Mouse (Mus musculus): ENCODE measurements at regions not wholly inside any gene's neighbourhood (a gene's known extent, or its start where the extent isn't known, plus 50 kb on each side); places are given as distances from the start of the nearest gene placed in this dataset.

DNA sequence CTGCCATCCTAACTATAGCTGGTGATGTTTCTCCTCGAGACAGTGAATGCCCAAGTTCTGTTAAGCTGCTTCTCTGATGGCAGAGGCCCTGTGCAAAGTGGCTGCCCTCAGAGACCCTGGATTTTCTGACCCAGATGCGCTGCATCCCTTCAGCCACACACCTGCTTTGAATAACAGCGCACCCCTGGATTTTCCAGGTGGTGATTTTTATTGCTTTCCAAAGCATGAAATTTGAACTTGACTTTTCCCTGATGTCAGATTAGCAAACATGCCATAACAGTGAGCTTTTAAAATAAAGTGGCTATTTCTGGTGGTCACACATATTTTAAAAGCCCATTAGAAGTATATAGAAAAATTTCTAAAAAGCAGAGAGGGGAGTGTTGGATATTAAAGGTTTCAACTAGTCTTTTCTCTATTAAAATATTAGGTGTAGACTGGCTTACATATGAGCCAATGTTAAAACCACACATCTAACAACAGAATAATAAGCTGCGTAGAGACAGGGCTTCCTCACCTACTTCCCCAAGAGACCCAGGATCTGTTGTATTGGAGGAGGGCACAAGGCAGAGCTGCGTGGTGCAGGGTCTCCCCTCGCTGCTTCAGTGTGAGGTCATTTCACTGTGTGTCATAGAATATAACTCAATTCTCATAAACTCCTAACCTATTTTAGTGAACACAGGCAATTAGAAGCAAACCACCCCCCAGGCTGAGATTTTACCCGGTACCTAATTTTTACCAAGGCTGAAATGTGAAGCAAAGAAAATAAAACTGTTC lies 280.3 kb downstream of the Ccdc91 start:
- dilution Hi-C loops (cut with MboI; ENCODE audit: extremely low pct_ligation_motif_present, extremely low pct_unique_long_range_greater_than_20kb, low sequenced_read_pairs): no loop called here

DNA sequence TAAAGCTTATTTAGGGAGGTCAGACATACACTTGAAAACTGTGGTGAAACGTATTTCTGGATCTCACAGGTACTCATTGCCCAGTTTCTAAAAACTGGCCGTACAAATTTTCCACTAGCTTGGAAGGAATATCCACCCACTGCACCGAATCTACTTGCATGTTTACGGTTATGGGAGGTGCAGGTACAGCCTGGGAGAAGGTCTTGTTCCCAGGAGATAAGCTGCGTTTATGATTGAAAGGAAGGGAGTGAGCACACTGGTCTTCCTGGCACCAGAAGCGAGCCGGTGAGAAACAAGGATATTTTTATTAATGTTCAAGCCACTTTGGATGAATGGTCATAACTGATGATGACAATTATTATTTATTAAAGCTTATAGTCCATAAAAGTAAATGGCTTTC lies 283.9 kb downstream of the Ccdc91 start:
- no peaks in the 10 kb centered on the region for H3K9me3 ChIP-seq (replicated peaks; ENCODE audit: low read length)
- H3K79me2 ChIP-seq (replicated peaks; ENCODE audit: control insufficient read depth, extremely low read depth, insufficient read depth, poor library complexity, severe bottlenecking): no peaks in the 10 kb centered on the region
- dilution Hi-C loops (cut with MboI; ENCODE audit: extremely low pct_ligation_motif_present, extremely low pct_unique_long_range_greater_than_20kb, low sequenced_read_pairs): no loop called here
- no peak overlapping the region for H3K4me3 ChIP-seq (replicated peaks in 1 of 3; ENCODE audit: low read depth in 2 of 3, low read length in 2 of 3, poor library complexity in 1 of 3)
- H3K27me3 ChIP-seq (replicated peaks): no peaks in the 10 kb centered on the region
- H3K4me1 ChIP-seq (ENCODE audit: control insufficient read depth in 1 of 2, insufficient read depth in 2 of 2): 0 out of 4 replicates have a peak, but pooled peaks cover 0 to 3% of the 10 kb centered on the region in 2 experiments
- H3K9ac ChIP-seq (ENCODE audit: insufficient read depth, low read depth): no peak overlapping the region
- no peak for DNase-seq (ENCODE audit: extremely low read depth)
- no peak overlapping the region for H3K4me2 ChIP-seq (ENCODE audit: insufficient read depth, low read depth, poor library complexity, severe bottlenecking)
- H3K36me3 ChIP-seq (replicated peaks in 1 of 2; ENCODE audit: control insufficient read depth in 1 of 2, insufficient read depth in 1 of 2, low read length in 1 of 2): no peaks in the 10 kb centered on the region
- TF ChIP-seq HCFC1 (IDR thresholded peaks at IDR 0.05; ENCODE audit: low read depth, low read length) (no peak), POLR2A (IDR thresholded peaks at IDR 0.05; ENCODE audit: low read depth, low read length) (no peak), CHD1 (IDR thresholded peaks at IDR 0.05; ENCODE audit: low read depth, low read length) (no peak), ZMIZ1 (IDR thresholded peaks at IDR 0.05; ENCODE audit: low read depth, low read length) (no peak), MEF2A (IDR thresholded peaks at IDR 0.05; ENCODE audit: borderline replicate concordance, low read depth, low read length) (no peak), NELFE (IDR thresholded peaks at IDR 0.05; ENCODE audit: low read depth, low read length) (no peak), USF1 (IDR thresholded peaks at IDR 0.05; ENCODE audit: low read depth, low read length) (no peak), MAX (IDR thresholded peaks at IDR 0.05; ENCODE audit: low read length) (no peak), POLR2AphosphoS2 (IDR thresholded peaks at IDR 0.05; ENCODE audit: low read depth, low read length) (no peak)
- in situ Hi-C loops (cut with MboI; ENCODE audit: low pct_ligation_motif_present, low pct_unique_long_range_greater_than_20kb, low sequenced_read_pairs): no loop called here
- no peak overlapping the region for H3K27ac ChIP-seq (ENCODE audit: insufficient read depth, low read depth)

More for the DNA sequence above, 280.3 kb downstream of the Ccdc91 start:
- no peak overlapping the region for H3K4me2 ChIP-seq (ENCODE audit: insufficient read depth, low read depth, poor library complexity, severe bottlenecking)
- no peaks in the 10 kb centered on the region for H3K79me2 ChIP-seq (replicated peaks; ENCODE audit: control insufficient read depth, extremely low read depth, insufficient read depth, poor library complexity, severe bottlenecking)
- no peaks in the 10 kb centered on the region for H3K36me3 ChIP-seq (replicated peaks in 1 of 2; ENCODE audit: control insufficient read depth in 1 of 2, insufficient read depth in 1 of 2, low read length in 1 of 2)
- H3K27ac ChIP-seq (ENCODE audit: insufficient read depth, low read depth): no peak overlapping the region
- H3K9me3 ChIP-seq (replicated peaks; ENCODE audit: low read length): no peaks in the 10 kb centered on the region
- DNase-seq (ENCODE audit: extremely low read depth): no peak
- H3K27me3 ChIP-seq (replicated peaks): no peaks in the 10 kb centered on the region
- 0 out of 4 replicates have a peak, but pooled peaks cover 0 to 3% of the 10 kb centered on the region in 2 experiments for H3K4me1 ChIP-seq (ENCODE audit: control insufficient read depth in 1 of 2, insufficient read depth in 2 of 2)
- no peak overlapping the region for H3K4me3 ChIP-seq (replicated peaks in 1 of 3; ENCODE audit: low read depth in 2 of 3, low read length in 2 of 3, poor library complexity in 1 of 3)
- H3K9ac ChIP-seq (ENCODE audit: insufficient read depth, low read depth): no peak overlapping the region
- TF ChIP-seq MAZ (IDR thresholded peaks at IDR 0.05; ENCODE audit: low read depth, low read length) (no peak), E2F4 (IDR thresholded peaks at IDR 0.05; ENCODE audit: insufficient replicate concordance, low read depth, low read length) (no peak), TCF12 (IDR thresholded peaks at IDR 0.05; ENCODE audit: low read depth, low read length) (no peak)
- in situ Hi-C loops (cut with MboI; ENCODE audit: low pct_ligation_motif_present, low pct_unique_long_range_greater_than_20kb, low sequenced_read_pairs): no loop called here

- Histone ChIP-seq H3K4me3 (replicated peaks in 1 of 3; ENCODE audit: low read depth in 2 of 3, low read length in 2 of 3, poor library complexity in 1 of 3) (no peak overlapping the region), H3K36me3 (replicated peaks in 1 of 2; ENCODE audit: control insufficient read depth in 1 of 2, insufficient read depth in 1 of 2, low read length in 1 of 2) (no peaks in the 10 kb centered on the region), H3K9ac (ENCODE audit: insufficient read depth, low read depth) (no peak overlapping the region), H3K4me2 (ENCODE audit: insufficient read depth, low read depth, poor library complexity, severe bottlenecking) (no peak overlapping the region), H3K27ac (ENCODE audit: insufficient read depth, low read depth) (no peak overlapping the region), H3K9me3 (replicated peaks; ENCODE audit: low read length) (no peaks in the 10 kb centered on the region), H3K4me1 (ENCODE audit: control insufficient read depth in 1 of 2, insufficient read depth in 2 of 2) (no peaks in the 10 kb centered on the region), H3K27me3 (replicated peaks) (no peaks in the 10 kb centered on the region), H3K79me2 (replicated peaks; ENCODE audit: control insufficient read depth, extremely low read depth, insufficient read depth, poor library complexity, severe bottlenecking) (no peaks in the 10 kb centered on the region)
- dilution Hi-C loops (cut with MboI; ENCODE audit: extremely low pct_ligation_motif_present, extremely low pct_unique_long_range_greater_than_20kb, low sequenced_read_pairs) (no loop called here), in situ Hi-C loops (cut with MboI; ENCODE audit: low pct_ligation_motif_present, low pct_unique_long_range_greater_than_20kb, low sequenced_read_pairs) (no loop called here)
- DNase-seq (ENCODE audit: extremely low read depth): no peak
- TF ChIP-seq SIN3A (IDR thresholded peaks at IDR 0.05; ENCODE audit: low read length): no peak
- no peak for TF ChIP-seq ELF1 (IDR thresholded peaks at IDR 0.05; ENCODE audit: low read depth, low read length)
- TF ChIP-seq JUN (IDR thresholded peaks at IDR 0.05; ENCODE audit: insufficient read depth, low read depth, low read length): no peak
- TF ChIP-seq PAX5 (IDR thresholded peaks at IDR 0.05; ENCODE audit: low read length): no peak
- TF ChIP-seq TBP (conservative IDR thresholded peaks at IDR 0.05; ENCODE audit: low read depth, low read length): no peak
- TF ChIP-seq MAFK (IDR thresholded peaks at IDR 0.05; ENCODE audit: insufficient replicate concordance, low read length): no peak
- no peak for TF ChIP-seq RAD21 (IDR thresholded peaks at IDR 0.05; ENCODE audit: low read depth, low read length)
- no peak for TF ChIP-seq NELFE (IDR thresholded peaks at IDR 0.05; ENCODE audit: low read depth, low read length)
- TF ChIP-seq ZKSCAN1 (IDR thresholded peaks at IDR 0.05; ENCODE audit: borderline replicate concordance, low read depth, low read length): no peak
- no peak for TF ChIP-seq POLR2A (IDR thresholded peaks at IDR 0.05; ENCODE audit: low read depth, low read length)
- TF ChIP-seq JUND (conservative IDR thresholded peaks at IDR 0.05; ENCODE audit: low read depth, low read length): no peak
- TF ChIP-seq RCOR1 (conservative IDR thresholded peaks at IDR 0.05; ENCODE audit: low read depth, low read length): no peak
- no peak for TF ChIP-seq IRF4 (IDR thresholded peaks at IDR 0.05; ENCODE audit: low read depth, low read length)
- TF ChIP-seq ZNF384 (IDR thresholded peaks at IDR 0.05; ENCODE audit: low read depth, low read length): no peak
- TF ChIP-seq SMC3 (IDR thresholded peaks at IDR 0.05; ENCODE audit: low read depth, low read length): no peak
- TF ChIP-seq MYC (IDR thresholded peaks at IDR 0.05; ENCODE audit: low read depth, low read length): no peak
- TF ChIP-seq MAZ (IDR thresholded peaks at IDR 0.05; ENCODE audit: low read depth, low read length): no peak
Measured at GRCm38 (mm10) chr6:147760113-147760512, 284.5 kb downstream of the Ccdc91 start.

Data from CH12.LX (cell line).